Mouse (Mus musculus) skeletal muscle tissue, adult 2 months (tissue): ENCODE results near the gene Tmem98.

ENCODE experiments used
- DNase-seq: peaks from one replicate; pipeline ENCODE4 v3.0.0-alpha.2; 2012; ENCODE audit warnings: low read depth, low spot score

Gene Tmem98

GRCm38 (mm10) chr11:80809993-80810821 is at the start of gene Tmem98:
Tmem98 (plus strand) TSS chr11:80810175.
- DNase-seq: no peak

- DNase-seq: no peak
Measured at GRCm38 (mm10) chr11:80761285-80761974, 48.5 kb upstream of the Tmem98 start.

GRCm38 (mm10) chr11:80762066-80762465 is 47.9 kb upstream of the Tmem98 start:
- DNase-seq: no peak

DNA sequence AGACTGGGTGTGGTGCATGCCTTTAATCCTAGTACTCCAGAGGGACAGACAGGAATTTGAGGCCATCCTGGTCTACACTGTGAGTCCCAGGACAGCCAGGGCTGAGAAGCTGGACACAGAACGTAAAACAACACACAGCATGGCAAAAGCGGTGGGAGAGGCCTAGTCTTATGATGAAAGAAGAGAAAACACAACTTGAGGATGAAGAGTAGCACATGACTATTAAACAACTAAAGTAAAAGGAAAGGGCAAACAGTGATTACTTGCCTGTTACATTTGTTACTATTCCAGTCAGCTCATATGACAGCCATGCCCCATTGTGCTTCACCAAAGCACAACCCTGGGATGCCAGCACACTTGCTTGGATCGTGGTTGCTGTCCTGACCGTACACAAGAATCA is 43.9 kb upstream of the Tmem98 start:
- DNase-seq: no peak

- DNase-seq: no peak
Measured at GRCm38 (mm10) chr11:80766472-80767319, 43.3 kb upstream of the Tmem98 start.

DNA sequence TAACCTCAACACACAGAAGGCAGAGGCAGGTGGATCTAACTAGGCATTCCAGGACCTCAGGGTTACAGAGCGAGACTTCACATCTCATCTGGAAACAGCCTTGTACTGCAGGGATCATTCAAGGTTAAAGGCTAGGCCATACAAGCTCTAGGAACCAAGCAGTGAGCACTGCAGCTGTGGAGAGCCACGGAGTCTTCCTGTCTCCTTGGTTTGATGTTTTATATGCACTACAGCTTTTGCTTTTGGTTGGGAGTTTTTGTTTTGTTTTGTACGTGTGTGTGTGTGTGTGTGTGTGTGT is 42.7 kb upstream of the Tmem98 start:
- no peak for DNase-seq

GRCm38 (mm10) chr11:80771186-80771585 is 38.8 kb upstream of the Tmem98 start:
- DNase-seq: no peak

DNA sequence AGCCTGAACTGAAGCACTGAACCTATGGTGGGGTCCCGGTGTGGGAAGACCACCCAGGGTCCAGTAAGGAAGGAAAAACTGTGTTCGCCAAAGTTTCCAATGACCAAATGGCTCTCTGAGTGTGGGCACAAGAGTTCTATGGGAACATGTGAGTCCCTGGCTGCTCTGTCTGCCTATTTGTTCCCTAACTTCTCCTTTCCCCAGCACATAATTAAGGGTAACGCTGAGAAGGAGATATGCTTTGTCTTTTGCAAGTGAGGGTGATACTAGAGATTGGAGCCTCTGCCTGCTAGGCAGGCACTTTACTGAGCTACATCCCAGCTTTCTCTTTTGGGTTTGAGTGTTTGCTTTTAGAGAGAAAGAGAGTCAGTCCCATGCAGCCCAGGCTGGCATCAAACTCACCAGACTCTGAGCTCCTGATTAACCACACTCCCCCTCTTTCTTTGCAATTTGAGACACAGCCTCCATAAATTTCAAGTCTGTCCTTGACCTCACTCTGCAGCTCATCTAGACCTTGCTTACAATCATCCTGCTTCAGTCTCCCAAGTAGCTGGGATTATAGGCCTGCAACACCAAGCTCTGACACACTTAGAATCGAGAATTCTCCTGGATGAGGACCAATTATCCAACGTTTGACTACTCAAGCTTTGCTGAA is 38.3 kb upstream of the Tmem98 start:
- no peak for DNase-seq

DNA sequence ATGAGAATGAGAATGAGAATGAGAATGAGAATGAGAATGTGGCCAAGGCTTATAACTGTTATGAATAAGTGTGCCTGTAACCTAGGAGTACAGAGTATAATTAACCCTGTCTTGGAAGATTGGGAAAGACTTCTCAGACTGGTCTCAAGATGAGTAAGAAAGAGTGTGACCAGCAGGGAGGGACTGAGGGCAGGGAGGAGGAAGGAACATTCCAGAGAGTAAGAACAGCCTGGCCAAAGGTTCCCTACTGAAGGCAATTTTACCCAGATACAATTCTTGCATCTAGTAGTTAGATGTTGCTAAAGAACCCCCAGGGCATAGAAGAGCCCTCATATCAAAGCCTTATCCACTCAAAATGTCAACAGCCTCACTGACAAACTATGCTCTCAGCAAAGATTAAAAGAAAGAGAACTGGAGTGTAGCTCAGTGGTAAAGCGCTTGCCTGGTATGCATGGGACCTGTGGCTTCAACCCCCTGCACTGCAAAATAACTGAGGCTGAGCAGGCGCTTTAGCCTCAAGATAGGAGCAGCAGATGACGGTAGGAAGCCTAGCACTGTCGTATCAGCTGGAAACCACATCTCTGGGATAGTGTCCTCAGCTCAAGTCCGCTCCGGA is 37.3 kb upstream of the Tmem98 start:
- no peak for DNase-seq

GRCm38 (mm10) chr11:80775535-80775934 is 34.4 kb upstream of the Tmem98 start:
- DNase-seq: no peak

- DNase-seq: no peak
Measured at GRCm38 (mm10) chr11:80777708-80778107, 32.3 kb upstream of the Tmem98 start.

GRCm38 (mm10) chr11:80778157-80778556 is 31.8 kb upstream of the Tmem98 start:
- DNase-seq: no peak

DNA sequence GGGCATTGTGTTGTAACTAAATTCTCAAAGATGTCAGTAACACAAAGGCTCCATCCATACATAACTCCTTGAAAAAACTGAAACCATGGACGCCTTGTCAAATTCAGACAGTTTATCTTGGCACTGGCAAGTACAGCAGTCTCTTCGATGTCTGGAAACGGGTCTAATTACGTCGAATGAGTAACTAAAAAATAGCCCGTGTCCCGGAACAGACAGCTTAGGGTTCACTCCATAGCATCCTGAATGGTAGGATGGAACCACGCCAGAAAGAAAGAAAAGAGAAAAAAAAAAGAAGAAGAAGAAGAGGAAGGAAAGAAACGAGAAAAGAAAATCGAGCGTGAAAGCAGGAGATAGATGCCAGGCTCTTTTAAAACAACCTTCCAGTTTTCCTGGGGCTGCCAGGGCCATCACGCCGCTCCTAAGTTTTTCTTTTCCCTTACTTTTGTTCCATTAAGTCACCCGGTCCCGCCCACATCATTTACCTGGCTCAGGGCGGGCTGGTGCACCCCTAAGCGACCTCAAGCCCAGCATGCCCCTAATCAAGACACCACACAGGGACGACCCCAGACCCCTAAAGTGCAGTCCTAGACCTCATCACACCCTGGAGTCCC is 31.0 kb upstream of the Tmem98 start:
- no peak for DNase-seq

- DNase-seq: peak; percentile 64
Measured at GRCm38 (mm10) chr11:80779527-80780344, 30.2 kb upstream of the Tmem98 start, which contains the start of gene Myo1d. Myo1d (minus strand) TSS chr11:80780025.

- DNase-seq: no peak
Measured at GRCm38 (mm10) chr11:80781535-80781934, 28.4 kb upstream of the Tmem98 start.

- DNase-seq: no peak
Measured at GRCm38 (mm10) chr11:80783460-80783859, 26.5 kb upstream of the Tmem98 start.

GRCm38 (mm10) chr11:80784294-80784743 is 25.7 kb upstream of the Tmem98 start:
- DNase-seq: no peak

DNA sequence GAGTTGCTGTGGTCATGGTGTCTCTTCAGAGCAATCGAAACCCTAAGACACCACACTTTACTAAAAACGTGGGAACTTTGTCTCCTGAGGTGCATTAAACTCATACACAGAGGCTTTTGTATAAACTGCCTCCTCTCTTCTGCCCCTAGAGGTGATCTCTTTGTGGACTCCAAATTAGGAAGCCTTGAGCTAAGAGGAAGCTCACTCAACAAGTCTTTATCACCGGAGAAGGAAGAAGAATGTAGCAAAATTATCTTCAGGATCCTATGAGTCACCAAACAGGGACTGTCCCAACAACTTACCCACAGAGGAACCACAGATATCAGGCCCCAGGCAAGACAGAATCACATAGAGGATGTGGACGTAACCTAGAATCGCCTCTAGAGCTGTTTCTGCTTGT is 24.3 kb upstream of the Tmem98 start:
- DNase-seq: no peak

DNA sequence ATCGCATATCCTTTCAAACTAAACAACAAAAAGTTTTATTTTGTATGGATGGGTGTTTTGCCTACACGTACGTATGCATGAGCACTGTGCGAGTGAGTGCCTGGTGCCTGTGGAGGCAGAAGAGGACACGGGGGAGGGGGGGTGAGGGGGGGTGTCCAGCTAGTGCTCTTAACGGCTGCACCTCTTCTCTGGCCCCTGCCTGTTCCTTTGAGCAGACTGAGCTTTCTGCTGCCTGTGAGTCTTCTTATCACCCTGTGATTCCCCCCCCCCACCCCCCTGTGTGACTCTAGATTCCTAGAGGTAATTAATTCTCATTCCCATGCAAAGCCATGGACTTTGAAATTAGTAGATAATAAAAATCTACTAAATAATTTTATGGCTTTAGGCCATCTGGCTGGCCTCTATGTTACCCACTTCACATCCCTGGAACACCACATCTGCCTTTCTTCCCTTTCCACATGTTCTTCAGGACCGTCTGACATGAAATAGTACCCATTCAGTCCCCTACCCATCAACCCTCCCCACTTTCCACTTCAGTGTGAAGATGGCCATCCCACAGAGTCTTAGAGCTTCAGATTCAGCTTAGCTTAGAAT is 20.2 kb upstream of the Tmem98 start:
- DNase-seq: no peak
